Mouse (Mus musculus) embryonic facial prominence, embryonic 10.5 days (tissue): ENCODE data around the gene Gart. TPM values are rescaled to one million over a fixed set of nuclear protein-coding genes. Genes with fewer than 3 reads are reported as not detected.

ENCODE experiments used
- polyA plus RNA-seq: library from polyadenylated mRNA; unstranded; fragments of >200 nt; fragmentation: Nextera tagmentation; extraction: Ambion mirVana; gene quantifications from 2 replicates; pipeline ENCODE4 v1.2.1, GENCODE M21; 2016

Gart gene
- polyA plus RNA-seq, 1 experiment from 2014 or later = 168 TPM

Other genes starting within 250 kb of the Gart start
- gene Il10rb, start 240.8 kb downstream of the Gart start, polyA plus RNA-seq = 7.8 and 8.9 TPM in 2 replicates
- 56.9 and 57.6 TPM in 2 replicates for gene Ifnar1, start 161.7 kb downstream of the Gart start, polyA plus RNA-seq
- gene Ifngr2, start 99.9 kb downstream of the Gart start, polyA plus RNA-seq = 29.9 and 32.7 TPM in 2 replicates
- 25.6 and 28.5 TPM in 2 replicates for gene Tmem50b, start 49.2 kb downstream of the Gart start, polyA plus RNA-seq
- gene Dnajc28, start 27.9 kb downstream of the Gart start, polyA plus RNA-seq = 4.2 and 4.6 TPM in 2 replicates
- gene Son, start 554 bp upstream of the Gart start, polyA plus RNA-seq = 112 and 119 TPM in 2 replicates
- gene Donson, start 41.8 kb upstream of the Gart start, polyA plus RNA-seq = 31.9 and 37.5 TPM in 2 replicates
- gene Cryzl1, start 82.0 kb upstream of the Gart start, polyA plus RNA-seq = 60.0 and 63.7 TPM in 2 replicates
- 40.1 and 43.5 TPM in 2 replicates for gene Itsn1, start 82.3 kb upstream of the Gart start, polyA plus RNA-seq